Mouse (Mus musculus): Measurements from ENCODE around the gene Prr9. TPM values are rescaled to one million over a fixed set of nuclear protein-coding genes. Genes with fewer than 3 reads are reported as not detected.

Prr9 gene
- polyA plus RNA-seq, 1 experiment from 2014 or later: not detected

Other genes with a start within 250 kb of the Prr9 start
- not detected in 2 replicates for gene Pglyrp3, start 109.4 kb downstream of the Prr9 start, polyA plus RNA-seq (2014; fragmentation: Nextera tagmentation; extraction: Ambion mirVana)
- gene Lor, start 40.8 kb downstream of the Prr9 start, polyA plus RNA-seq (2014; fragmentation: Nextera tagmentation; extraction: Ambion mirVana): 0.31 and 0.69 TPM in 2 replicates
- not detected in 2 replicates for gene Lelp1, start 18.8 kb upstream of the Prr9 start, polyA plus RNA-seq (2014; fragmentation: Nextera tagmentation; extraction: Ambion mirVana)
- not detected in 2 replicates for gene Sprr2a1, start 91.9 kb upstream of the Prr9 start, polyA plus RNA-seq (2014; fragmentation: Nextera tagmentation; extraction: Ambion mirVana)
- not detected in 2 replicates for gene Sprr2a2, start 92.0 kb upstream of the Prr9 start, polyA plus RNA-seq (2014; fragmentation: Nextera tagmentation; extraction: Ambion mirVana)
- gene Sprr2a3, start 161.5 kb upstream of the Prr9 start, polyA plus RNA-seq (2014; fragmentation: Nextera tagmentation; extraction: Ambion mirVana): not detected in 2 replicates
- gene Sprr2b, start 192.7 kb upstream of the Prr9 start, polyA plus RNA-seq (2014; fragmentation: Nextera tagmentation; extraction: Ambion mirVana): not detected in 2 replicates
- not detected in 2 replicates for gene Sprr2d, start 215.2 kb upstream of the Prr9 start, polyA plus RNA-seq (2014; fragmentation: Nextera tagmentation; extraction: Ambion mirVana)
- gene Sprr2e, start 228.2 kb upstream of the Prr9 start, polyA plus RNA-seq (2014; fragmentation: Nextera tagmentation; extraction: Ambion mirVana): not detected in 2 replicates
- gene Sprr2f, start 241.2 kb upstream of the Prr9 start, polyA plus RNA-seq (2014; fragmentation: Nextera tagmentation; extraction: Ambion mirVana): not detected in 2 replicates